Mouse (Mus musculus) megakaryocyte, embryonic 14.5 days (primary cell): ENCODE data around the gene Mcrip1. TPM values are rescaled to one million over a fixed set of nuclear protein-coding genes. Genes with fewer than 3 reads are reported as not detected.

Experiments
- H3K27me3 ChIP-seq: replicated peaks from 2 replicates; pipeline ENCODE3; 2012; ENCODE audit warnings: inconsistent platforms
- H3K36me3 ChIP-seq: replicated peaks from 2 replicates; pipeline ENCODE3; 2012; ENCODE audit warnings: low read length, inconsistent platforms, mixed read lengths
- H3K4me1 ChIP-seq: 2 replicates; pipeline ENCODE4 v1.6.1; 2012; ENCODE audit warnings: inconsistent platforms
- H3K4me3 ChIP-seq: replicated peaks from 2 replicates; pipeline ENCODE3; 2012; ENCODE audit warnings: moderate library complexity, mild to moderate bottlenecking, inconsistent platforms
- H3K9me3 ChIP-seq: 2 replicates; pipeline ENCODE4 v1.6.1; 2012; ENCODE audit warnings: inconsistent platforms
- FLI1 ChIP-seq: IDR thresholded peaks from 2 replicates; pipeline ENCODE4 v1.6.1; 2012; ENCODE audit warnings: low read length, inconsistent platforms, mixed read lengths
- GATA1 ChIP-seq: IDR thresholded peaks from 3 replicates; pipeline ENCODE4 v1.6.1; 2012; ENCODE audit warnings: mixed read lengths, low read length, inconsistent platforms, borderline replicate concordance
- polyA plus RNA-seq: library from polyadenylated mRNA; stranded (reverse); fragments of >175 nt; gene quantifications from 2 replicates; pipeline ENCODE4 v1.2.3, GENCODE M21; 2012; ENCODE audit warnings: low replicate concordance; ENCODE audit not compliant: insufficient read depth

Gene Mcrip1
- polyA plus RNA-seq, 1 experiment, result 227 TPM

GRCm38 (mm10) chr11:120530085-120530964 is 19.2 kb downstream of the Mcrip1 start, which contains the start of gene Gcgr:
TSS of gene Gcgr (plus strand) at chr11:120530699.
- peaks cover 82% of the 10 kb centered on the region for H3K27me3 ChIP-seq
- peak within 1 kb of the TSS; percentile 89 for H3K4me3 ChIP-seq
- no peaks in the 10 kb centered on the region for H3K36me3 ChIP-seq
- no peak for TF ChIP-seq GATA1
- TF ChIP-seq FLI1, result no peak
- H3K4me1 ChIP-seq, result peaks cover 38% of the 10 kb centered on the region
- H3K9me3 ChIP-seq, result peaks cover 2% of the 10 kb centered on the region; the same call in 1 of the 2 replicates

- no peak overlapping the region for H3K4me3 ChIP-seq
- TF ChIP-seq FLI1, result no peak
- no peak for TF ChIP-seq GATA1
- peaks cover 69% of the 10 kb centered on the region for H3K27me3 ChIP-seq
- H3K9me3 ChIP-seq, result peaks cover 5% of the 10 kb centered on the region; the same call in 1 of the 2 replicates
- no peaks in the 10 kb centered on the region for H3K36me3 ChIP-seq
- H3K4me1 ChIP-seq, result peaks cover 31% of the 10 kb centered on the region
These were observed 20.6 kb downstream of the Mcrip1 start for GRCm38 (mm10) chr11:120528903-120529302.

GRCm38 (mm10) chr11:120527690-120528354 is 21.7 kb downstream of the Mcrip1 start:
- Histone ChIP-seq H3K27me3 (peaks cover 66% of the 10 kb centered on the region), H3K4me3 (no peak overlapping the region), H3K9me3 (peaks cover 5% of the 10 kb centered on the region; the same call in 1 of the 2 replicates), H3K4me1 (peaks cover 31% of the 10 kb centered on the region), H3K36me3 (no peaks in the 10 kb centered on the region)
- TF ChIP-seq FLI1 (no peak), GATA1 (no peak)

- Histone ChIP-seq H3K4me3 (no peak overlapping the region), H3K4me1 (peaks cover 25% of the 10 kb centered on the region), H3K36me3 (peaks cover 2% of the 10 kb centered on the region), H3K27me3 (peaks cover 51% of the 10 kb centered on the region), H3K9me3 (peaks cover 9% of the 10 kb centered on the region; the same call in 1 of the 2 replicates)
- TF ChIP-seq FLI1 (no peak), GATA1 (no peak)
These were observed 23.6 kb downstream of the Mcrip1 start for GRCm38 (mm10) chr11:120525959-120526358.

- H3K36me3 ChIP-seq, result peaks cover 2% of the 10 kb centered on the region
- peaks cover 17% of the 10 kb centered on the region for H3K27me3 ChIP-seq
- TF ChIP-seq GATA1, result no peak
- no peak for TF ChIP-seq FLI1
- no peak overlapping the region for H3K4me3 ChIP-seq
- peaks cover 9% of the 10 kb centered on the region; the same call in 1 of the 2 replicates for H3K9me3 ChIP-seq
- H3K4me1 ChIP-seq, result peaks cover 41% of the 10 kb centered on the region
These were observed 26.9 kb downstream of the Mcrip1 start for GRCm38 (mm10) chr11:120522581-120522980.

- no peak overlapping the region for H3K4me3 ChIP-seq
- no peak for TF ChIP-seq GATA1
- TF ChIP-seq FLI1, result no peak
These were observed 28.5 kb downstream of the Mcrip1 start for GRCm38 (mm10) chr11:120520967-120521540.

GRCm38 (mm10) chr11:120520498-120520897 is 29.0 kb downstream of the Mcrip1 start:
- H3K36me3 ChIP-seq, result peaks cover 2% of the 10 kb centered on the region
- H3K4me1 ChIP-seq, result peaks cover 50% of the 10 kb centered on the region
- H3K9me3 ChIP-seq, result peaks cover 9% of the 10 kb centered on the region; the same call in 1 of the 2 replicates
- no peak overlapping the region for H3K4me3 ChIP-seq
- peaks cover 12% of the 10 kb centered on the region for H3K27me3 ChIP-seq
- TF ChIP-seq GATA1 (no peak), FLI1 (no peak)

More at GRCm38 (mm10) chr11:120520967-120521540, 28.5 kb downstream of the Mcrip1 start:
- H3K9me3 ChIP-seq, result peaks cover 9% of the 10 kb centered on the region; the same call in 1 of the 2 replicates
- H3K4me1 ChIP-seq, result peaks cover 44% of the 10 kb centered on the region
- H3K36me3 ChIP-seq, result peaks cover 2% of the 10 kb centered on the region
- H3K27me3 ChIP-seq, result peaks cover 12% of the 10 kb centered on the region

- peaks cover 50% of the 10 kb centered on the region for H3K4me1 ChIP-seq
- H3K4me3 ChIP-seq, result peak overlapping the region; percentile 69
- peaks cover 2% of the 10 kb centered on the region for H3K36me3 ChIP-seq
- no peak for TF ChIP-seq FLI1
- H3K27me3 ChIP-seq, result peaks cover 9% of the 10 kb centered on the region
- peaks cover 4% of the 10 kb centered on the region; the same call in 1 of the 2 replicates for H3K9me3 ChIP-seq
These were observed 29.8 kb downstream of the Mcrip1 start for GRCm38 (mm10) chr11:120519738-120520137.

- peak overlapping the region; percentile 78 for H3K4me3 ChIP-seq
- peaks cover 4% of the 10 kb centered on the region; the same call in 1 of the 2 replicates for H3K9me3 ChIP-seq
- H3K27me3 ChIP-seq, result peaks cover 8% of the 10 kb centered on the region
- H3K4me1 ChIP-seq, result peaks cover 58% of the 10 kb centered on the region
- H3K36me3 ChIP-seq, result peaks cover 2% of the 10 kb centered on the region
- TF ChIP-seq FLI1 (no peak), GATA1 (no peak)
These were observed 31.0 kb downstream of the Mcrip1 start for GRCm38 (mm10) chr11:120518558-120518957.

GRCm38 (mm10) chr11:120518027-120518426 is 31.5 kb downstream of the Mcrip1 start:
- peaks cover 4% of the 10 kb centered on the region; the same call in 1 of the 2 replicates for H3K9me3 ChIP-seq
- peaks cover 2% of the 10 kb centered on the region for H3K36me3 ChIP-seq
- TF ChIP-seq FLI1 (no peak), GATA1 (no peak)
- peak overlapping the region; percentile 78 for H3K4me3 ChIP-seq
- peaks cover 58% of the 10 kb centered on the region for H3K4me1 ChIP-seq
- H3K27me3 ChIP-seq, result peaks cover 5% of the 10 kb centered on the region
